Mouse (Mus musculus): ENCODE measurements around the gene Zfp719.

GRCm38 (mm10) chr7:43562651-43563070 lies 16.7 kb upstream of the Zfp719 start:
- TF ChIP-seq CTCF (IDR thresholded peaks at IDR 0.05; ENCODE audit: borderline replicate concordance, insufficient read depth, low read depth, low read length) (no peak), POLR2A (IDR thresholded peaks at IDR 0.05; ENCODE audit: borderline replicate concordance, insufficient read depth, low read length) (no peak)

All from cerebellum, adult 2 months (tissue).